In genomic region chr12:24696500-24697483, GRCm38 (mm10) we compare ENCODE assay signal across 8 mouse cellular contexts. TPM values are rescaled to one million over a fixed set of nuclear protein-coding genes. Genes with fewer than 3 reads are reported as not detected.
A peak's percentile ranks its signal among the peaks of the same experiment; 100 is the strongest.
DNase-seq lines count a peak whose midpoint lies in the region; ATAC-seq and TF ChIP-seq lines count a peak whose summit lies in the region.

No protein-coding gene starts in this region.

- 43% methylated on average over 16 of the region's 16 CpGs for whole genome bisulfite sequencing in heart, embryonic 12.5 days
- WGBS in kidney, embryonic 16.5 days = 37% methylated on average over 16 of the region's 16 CpGs
- WGBS in liver, embryonic 11.5 days = 34% methylated on average over 16 of the region's 16 CpGs

- peak; percentile 73 for ATAC-seq in heart, embryonic 12.5 days (ENCODE audit: insufficient number of reproducible peaks, low FRiP score)
- ATAC-seq in kidney, embryonic 16.5 days (ENCODE audit: low FRiP score, low TSS enrichment) = peak; percentile 90
- peak; percentile 87 for ATAC-seq in liver, embryonic 11.5 days (replicated peaks; ENCODE audit: low FRiP score)

- H3K4me3 ChIP-seq in C2C12 (ENCODE audit: insufficient read depth, poor library complexity, severe bottlenecking) = no peak overlapping the region
- H3K4me3 ChIP-seq in bone marrow macrophage, adult 2 months (ENCODE audit: insufficient read depth, low read length) = no peak overlapping the region
- H3K4me3 ChIP-seq in embryonic fibroblast, embryonic 13.5 days (ENCODE audit: insufficient read depth, low read length) = no peak overlapping the region
- no peak overlapping the region for H3K4me3 ChIP-seq in heart, embryonic 12.5 days
- no peak overlapping the region for H3K4me3 ChIP-seq in kidney, embryonic 16.5 days (ENCODE audit: low read length)
- no peak overlapping the region for H3K4me3 ChIP-seq in liver, embryonic 11.5 days (ENCODE audit: low read depth, low read length)

- no peaks in the 10 kb centered on the region for H3K27me3 ChIP-seq in C2C12 (ENCODE audit: control insufficient read depth, insufficient read depth, insufficient read length)
- H3K27me3 ChIP-seq in heart, embryonic 12.5 days (replicated peaks) = no peaks in the 10 kb centered on the region
- H3K27me3 ChIP-seq in kidney, embryonic 16.5 days (ENCODE audit: insufficient read depth, low read length) = no peaks in the 10 kb centered on the region
- H3K27me3 ChIP-seq in liver, embryonic 11.5 days (replicated peaks; ENCODE audit: control insufficient read depth, insufficient read depth, low read length) = no peaks in the 10 kb centered on the region

- H3K9me3 ChIP-seq in heart, embryonic 12.5 days (replicated peaks) = no peaks in the 10 kb centered on the region
- H3K9me3 ChIP-seq in kidney, embryonic 16.5 days (ENCODE audit: low read length) = no peaks in the 10 kb centered on the region
- H3K9me3 ChIP-seq in liver, embryonic 11.5 days (ENCODE audit: control insufficient read depth, low read length) = no peaks in the 10 kb centered on the region

- no peak overlapping the region for H3K27ac ChIP-seq in bone marrow macrophage, adult 2 months (ENCODE audit: insufficient read depth, low read depth, low read length)
- no peak overlapping the region for H3K27ac ChIP-seq in embryonic fibroblast, embryonic 13.5 days (ENCODE audit: insufficient read depth, low read length)
- H3K27ac ChIP-seq in heart, embryonic 12.5 days (ENCODE audit: poor library complexity, severe bottlenecking) = no peak overlapping the region
- H3K27ac ChIP-seq in kidney, embryonic 16.5 days (ENCODE audit: low read length) = no peak overlapping the region
- H3K27ac ChIP-seq in liver, embryonic 11.5 days (ENCODE audit: low read depth, low read length) = no peak overlapping the region

- H3K79me2 ChIP-seq in C2C12 (ENCODE audit: control insufficient read depth, insufficient read depth) = no peaks in the 10 kb centered on the region

- H3K4me2 ChIP-seq in heart, embryonic 12.5 days = no peak overlapping the region; the same call in 1 of the 2 replicates
- no peak overlapping the region for H3K4me2 ChIP-seq in kidney, embryonic 16.5 days (replicated peaks; ENCODE audit: low read depth, low read length)
- H3K4me2 ChIP-seq in liver, embryonic 11.5 days = no peak overlapping the region

- H3ac ChIP-seq in C2C12 (ENCODE audit: control insufficient read depth, insufficient read length, low read depth) = no peak overlapping the region

- no peak for TF ChIP-seq POLR2A in bone marrow macrophage, adult 2 months (IDR thresholded peaks at IDR 0.05; ENCODE audit: borderline replicate concordance, low read depth, low read length)
- TF ChIP-seq POLR2A in embryonic fibroblast, embryonic 13.5 days (IDR thresholded peaks at IDR 0.05; ENCODE audit: low read depth, low read length) = no peak

- no peaks in the 10 kb centered on the region for H3K4me1 ChIP-seq in bone marrow macrophage, adult 2 months (ENCODE audit: control insufficient read depth, insufficient read depth, low read length)
- no peaks in the 10 kb centered on the region for H3K4me1 ChIP-seq in embryonic fibroblast, embryonic 13.5 days (ENCODE audit: control insufficient read depth, insufficient read depth, low read length)
- no peaks in the 10 kb centered on the region for H3K4me1 ChIP-seq in heart, embryonic 12.5 days (replicated peaks)
- no peaks in the 10 kb centered on the region for H3K4me1 ChIP-seq in kidney, embryonic 16.5 days (ENCODE audit: insufficient read depth, low read length)
- no peaks in the 10 kb centered on the region for H3K4me1 ChIP-seq in liver, embryonic 11.5 days (replicated peaks; ENCODE audit: control insufficient read depth, insufficient read depth, low read length)

- DNase-seq in liver, embryonic 11.5 days (ENCODE audit: low spot score) = peak; percentile 74
- peak; percentile 84 for DNase-seq in naive thymus-derived CD4-positive, alpha-beta T cell, adult 2 months (ENCODE audit: low read depth)
- peak; percentile 81 to 91 for DNase-seq in spleen, postnatal 4 days (ENCODE audit: low spot score in 2 of 2)

- H3K9ac ChIP-seq in heart, embryonic 12.5 days = no peak overlapping the region
- H3K9ac ChIP-seq in kidney, embryonic 16.5 days (replicated peaks; ENCODE audit: low read length) = no peak overlapping the region
- no peak overlapping the region for H3K9ac ChIP-seq in liver, embryonic 11.5 days (ENCODE audit: low read depth, low read length)

- peak; percentile 71 for TF ChIP-seq CTCF in C2C12 (IDR thresholded peaks at IDR 0.05; ENCODE audit: control insufficient read depth, insufficient read depth, insufficient read length)
- TF ChIP-seq CTCF in bone marrow macrophage, adult 2 months (IDR thresholded peaks at IDR 0.05; ENCODE audit: low read depth, low read length) = peak; percentile 87
- peak; percentile 90 for TF ChIP-seq CTCF in embryonic fibroblast, embryonic 13.5 days (IDR thresholded peaks at IDR 0.05; ENCODE audit: borderline replicate concordance, insufficient read depth, low read length)

- H3K79me3 ChIP-seq in C2C12 (ENCODE audit: low read depth) = no peaks in the 10 kb centered on the region

- H3K36me3 ChIP-seq in C2C12 (ENCODE audit: control insufficient read depth, insufficient read depth) = no peaks in the 10 kb centered on the region
- no peaks in the 10 kb centered on the region for H3K36me3 ChIP-seq in heart, embryonic 12.5 days
- H3K36me3 ChIP-seq in kidney, embryonic 16.5 days (ENCODE audit: insufficient read depth, low read length) = no peaks in the 10 kb centered on the region
- no peaks in the 10 kb centered on the region for H3K36me3 ChIP-seq in liver, embryonic 11.5 days (ENCODE audit: control insufficient read depth, insufficient read depth, low read length)

TF ChIP-seq in C2C12, 6 proteins besides CTCF, POLR2A, EP300 and RAD21:
- no peak for TF ChIP-seq USF1 (IDR thresholded peaks at IDR 0.05; ENCODE audit: low read depth)
- no peak for TF ChIP-seq MAX (IDR thresholded peaks at IDR 0.05)
- TF ChIP-seq MYOD1 (IDR thresholded peaks at IDR 0.05; ENCODE audit: control insufficient read depth, insufficient read length, low read depth) = no peak
- no peak for TF ChIP-seq MYOG (IDR thresholded peaks at IDR 0.05; ENCODE audit: control insufficient read depth, extremely low read depth, insufficient read length)
- no peak for TF ChIP-seq CEBPB (IDR thresholded peaks at IDR 0.05; ENCODE audit: low read depth)
- TF ChIP-seq FOSL1 (IDR thresholded peaks at IDR 0.05; ENCODE audit: insufficient read depth, low read length, poor library complexity, severe bottlenecking) = no peak

RNA-seq across cellular contexts. Expression of gene Rrm2, which starts 11.2 kb away (rescaled TPM):
- 437 TPM for polyA plus RNA-seq in C2C12 (2012; fragmentation: generic; extraction: Trizol)
- polyA plus RNA-seq in bone marrow macrophage, adult 2 months (2012; ENCODE audit: insufficient read depth, insufficient read length, missing spikeins) = 53.3 and 54.8 TPM in 2 replicates
- polyA plus RNA-seq in embryonic fibroblast, embryonic 13.5 days (2011; ENCODE audit: insufficient read length, low read depth, missing spikeins) = 102 and 106 TPM in 2 replicates
- 280 and 281 TPM in 2 replicates for polyA plus RNA-seq in heart, embryonic 12.5 days (2016; fragmentation: Nextera tagmentation; extraction: Ambion mirVana)
- polyA plus RNA-seq in kidney, embryonic 16.5 days (2015; fragmentation: Nextera tagmentation; extraction: Ambion mirVana) = 215 and 225 TPM in 2 replicates
- 422 and 475 TPM in 2 replicates for polyA plus RNA-seq in liver, embryonic 11.5 days (2014; fragmentation: Nextera tagmentation; extraction: Ambion mirVana)

RNA-seq across cellular contexts. Expression of gene Cys1, which starts 15.2 kb away (rescaled TPM):
- 0.36 TPM for polyA plus RNA-seq in C2C12 (2012; fragmentation: generic; extraction: Trizol)
- polyA plus RNA-seq in bone marrow macrophage, adult 2 months (2012; ENCODE audit: insufficient read depth, insufficient read length, missing spikeins) = not detected in 2 replicates
- polyA plus RNA-seq in embryonic fibroblast, embryonic 13.5 days (2011; ENCODE audit: insufficient read length, low read depth, missing spikeins) = 1.4 and 3.4 TPM in 2 replicates
- 0.76 and 1.0 TPM in 2 replicates for polyA plus RNA-seq in heart, embryonic 12.5 days (2016; fragmentation: Nextera tagmentation; extraction: Ambion mirVana)
- 11.1 and 13.2 TPM in 2 replicates for polyA plus RNA-seq in kidney, embryonic 16.5 days (2015; fragmentation: Nextera tagmentation; extraction: Ambion mirVana)
- 0.49 and 1.1 TPM in 2 replicates for polyA plus RNA-seq in liver, embryonic 11.5 days (2014; fragmentation: Nextera tagmentation; extraction: Ambion mirVana)

RNA-seq across cellular contexts. Expression of gene Klf11, which starts 45.7 kb away (rescaled TPM):
- polyA plus RNA-seq in C2C12 (2012; fragmentation: generic; extraction: Trizol) = 3.9 TPM
- polyA plus RNA-seq in bone marrow macrophage, adult 2 months (2012; ENCODE audit: insufficient read depth, insufficient read length, missing spikeins) = 5.5 and 6.7 TPM in 2 replicates
- polyA plus RNA-seq in embryonic fibroblast, embryonic 13.5 days (2011; ENCODE audit: insufficient read length, low read depth, missing spikeins) = 3.2 and 5.9 TPM in 2 replicates
- polyA plus RNA-seq in heart, embryonic 12.5 days (2016; fragmentation: Nextera tagmentation; extraction: Ambion mirVana) = 20.6 and 21.6 TPM in 2 replicates
- 15.6 and 17.0 TPM in 2 replicates for polyA plus RNA-seq in kidney, embryonic 16.5 days (2015; fragmentation: Nextera tagmentation; extraction: Ambion mirVana)
- polyA plus RNA-seq in liver, embryonic 11.5 days (2014; fragmentation: Nextera tagmentation; extraction: Ambion mirVana) = 8.7 and 12.1 TPM in 2 replicates
